Mouse (Mus musculus): ENCODE data around the gene Strbp. TPM values are rescaled to one million over a fixed set of nuclear protein-coding genes. Genes with fewer than 3 reads are reported as not detected.

Strbp gene
- polyA plus RNA-seq, 1 experiment from 2014 or later = 16.2 TPM

DNA sequence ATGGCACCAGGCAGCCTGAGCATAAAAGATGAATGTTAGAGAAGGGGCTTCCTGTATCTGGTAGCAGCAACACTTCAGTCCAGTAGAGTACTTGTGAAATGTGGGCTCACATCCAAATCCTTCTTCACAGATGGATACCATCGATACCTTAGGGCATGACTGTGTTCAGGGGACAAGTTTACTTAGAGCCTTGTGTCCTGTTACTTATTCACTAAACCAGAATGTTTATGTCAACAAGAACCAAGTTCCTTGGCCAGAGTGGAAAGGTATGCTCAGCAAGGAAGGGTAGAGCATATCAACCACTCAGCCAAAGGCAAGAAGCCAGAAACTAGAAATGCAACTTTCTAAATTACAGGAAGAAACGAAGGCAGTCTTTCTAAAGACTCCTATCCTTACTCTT lies 133.0 kb downstream of the Strbp start:
- Histone ChIP-seq H3K4me2 (no peak overlapping the region), H3K9me3 (replicated peaks) (no peaks in the 10 kb centered on the region), H3K9ac (no peak overlapping the region), H3K27me3 (no peaks in the 10 kb centered on the region), H3K4me3 (replicated peaks) (no peak overlapping the region), H3K4me1 (replicated peaks) (peaks cover 4% of the 10 kb centered on the region), H3K27ac (no peak overlapping the region), H3K36me3 (peaks cover 11% of the 10 kb centered on the region)
- DNase-seq (no peak), ATAC-seq (ENCODE audit: low read depth) (peak; percentile 51; the same call in 1 of the 2 replicates)
- whole genome bisulfite sequencing (ENCODE audit: insufficient replicate concordance) = 64% methylated on average over 2 of the region's 2 CpGs

GRCm38 (mm10) chr2:37569888-37570287 lies 133.8 kb downstream of the Strbp start:
- no peak for ATAC-seq (ENCODE audit: low read depth)
- Histone ChIP-seq H3K9ac (no peak overlapping the region), H3K27me3 (no peaks in the 10 kb centered on the region), H3K4me3 (replicated peaks) (no peak overlapping the region), H3K4me1 (replicated peaks) (peaks cover 7% of the 10 kb centered on the region), H3K9me3 (replicated peaks) (no peaks in the 10 kb centered on the region), H3K27ac (no peak overlapping the region), H3K36me3 (peaks cover 16% of the 10 kb centered on the region), H3K4me2 (no peak overlapping the region)
- 71% methylated on average over 5 of the region's 5 CpGs for WGBS (ENCODE audit: insufficient replicate concordance)
- no peak for DNase-seq

- 34% methylated on average over 1 of the region's 1 CpGs for WGBS (ENCODE audit: insufficient replicate concordance)
- Histone ChIP-seq H3K4me3 (replicated peaks) (no peak overlapping the region), H3K4me2 (no peak overlapping the region), H3K27ac (no peak overlapping the region), H3K27me3 (no peaks in the 10 kb centered on the region), H3K36me3 (peaks cover 42% of the 10 kb centered on the region), H3K4me1 (replicated peaks) (peaks cover 7% of the 10 kb centered on the region), H3K9me3 (replicated peaks) (no peaks in the 10 kb centered on the region), H3K9ac (no peak overlapping the region)
- ATAC-seq (ENCODE audit: low read depth) = no peak
- no peak for DNase-seq
These were observed 137.6 kb downstream of the Strbp start for GRCm38 (mm10) chr2:37566035-37566434.

GRCm38 (mm10) chr2:37565579-37565978 lies 138.1 kb downstream of the Strbp start:
- Histone ChIP-seq H3K4me1 (replicated peaks) (peaks cover 7% of the 10 kb centered on the region), H3K27ac (no peak overlapping the region), H3K4me2 (no peak overlapping the region), H3K27me3 (no peaks in the 10 kb centered on the region), H3K36me3 (peaks cover 46% of the 10 kb centered on the region), H3K4me3 (replicated peaks) (no peak overlapping the region), H3K9me3 (replicated peaks) (no peaks in the 10 kb centered on the region), H3K9ac (no peak overlapping the region)
- 4% methylated on average over 2 of the region's 2 CpGs for WGBS (ENCODE audit: insufficient replicate concordance)
- DNase-seq (no peak), ATAC-seq (ENCODE audit: low read depth) (0 out of 2 replicates have a peak, but pooled peaks have one; percentile 29)

- no peaks in the 10 kb centered on the region for H3K9me3 ChIP-seq (replicated peaks)
- H3K4me3 ChIP-seq (replicated peaks) = no peak overlapping the region
- H3K27me3 ChIP-seq = no peaks in the 10 kb centered on the region
- no peak for ATAC-seq (ENCODE audit: low read depth)
- 73% methylated on average over 2 of the region's 2 CpGs for WGBS (ENCODE audit: insufficient replicate concordance)
- H3K4me2 ChIP-seq = no peak overlapping the region
- no peak for DNase-seq
- H3K9ac ChIP-seq = no peak overlapping the region
- H3K27ac ChIP-seq = no peak overlapping the region
- H3K4me1 ChIP-seq (replicated peaks) = no peaks in the 10 kb centered on the region
- peaks cover 32% of the 10 kb centered on the region for H3K36me3 ChIP-seq
These were observed 147.3 kb downstream of the Strbp start for GRCm38 (mm10) chr2:37556366-37556765.

DNA sequence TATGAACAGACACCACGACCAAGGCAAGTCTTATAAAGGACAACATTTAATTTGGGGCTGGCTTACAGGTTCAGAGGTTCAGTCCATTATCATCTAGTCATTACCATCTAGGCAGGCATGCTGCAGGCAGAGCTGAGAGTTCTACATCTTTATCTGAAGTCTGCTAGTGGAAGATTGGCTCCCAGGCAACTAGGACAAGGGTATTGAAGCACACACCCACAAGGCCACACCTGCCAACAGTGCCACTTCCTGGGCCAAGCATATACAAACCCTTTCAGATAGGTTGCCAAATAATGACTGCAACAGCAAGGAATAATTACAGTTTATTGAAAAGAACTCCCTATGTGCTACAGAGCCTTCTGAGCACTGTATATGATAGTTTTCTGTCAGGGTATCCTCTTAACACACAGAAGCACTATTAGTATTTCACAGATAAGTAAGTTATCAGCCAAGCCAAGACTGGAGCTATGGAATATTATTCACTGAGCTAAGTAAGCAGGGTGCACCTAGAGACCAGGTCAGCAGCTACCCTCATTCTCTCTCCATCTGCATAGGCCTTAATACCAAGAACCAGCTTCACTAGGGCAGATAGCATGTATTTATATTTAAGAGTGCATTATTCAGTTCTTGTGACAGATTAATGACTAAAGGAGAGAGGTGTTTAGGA lies 154.2 kb downstream of the Strbp start:
- Histone ChIP-seq H3K4me1 (replicated peaks) (peaks cover 52% of the 10 kb centered on the region), H3K27ac (peak overlapping the region; percentile 89), H3K27me3 (no peaks in the 10 kb centered on the region), H3K9ac (0 out of 2 replicates have a peak overlapping the region, but pooled peaks have one; percentile 2), H3K9me3 (replicated peaks) (no peaks in the 10 kb centered on the region), H3K4me3 (replicated peaks) (no peak overlapping the region), H3K4me2 (peak overlapping the region; percentile 51), H3K36me3 (peaks cover 25% of the 10 kb centered on the region)
- peak; percentile 99 for ATAC-seq (ENCODE audit: low read depth)
- WGBS (ENCODE audit: insufficient replicate concordance) = 33% methylated on average over 1 of the region's 1 CpGs
- peak; percentile 75 for DNase-seq

DNA sequence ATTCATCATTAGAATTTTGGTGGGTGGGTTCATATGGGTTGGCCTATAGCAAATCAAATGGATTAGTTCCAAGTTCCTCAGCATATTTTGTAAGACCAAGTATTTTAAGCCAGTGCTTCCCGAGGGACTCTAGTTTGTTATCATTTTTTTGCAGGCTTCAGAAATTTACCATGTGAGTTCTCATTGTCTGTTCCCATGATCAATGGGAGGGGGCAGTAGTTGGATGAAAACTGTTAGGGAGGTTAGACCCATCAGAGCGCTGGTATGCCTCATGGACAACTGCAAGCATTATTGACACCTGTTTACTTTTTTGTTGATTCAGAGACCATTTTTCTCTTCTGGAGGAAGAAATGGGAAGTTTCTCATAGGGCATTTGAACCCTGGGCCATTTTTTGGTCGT lies 172.0 kb downstream of the Strbp start:
- no peak overlapping the region for H3K9ac ChIP-seq
- ATAC-seq (ENCODE audit: low read depth) (peak; percentile 47; the same call in 1 of the 2 replicates), DNase-seq (peak; percentile 7)
- peaks cover 4% of the 10 kb centered on the region; the same call in 1 of the 2 replicates for H3K36me3 ChIP-seq
- H3K4me1 ChIP-seq (replicated peaks) = peaks cover 38% of the 10 kb centered on the region
- H3K9me3 ChIP-seq (replicated peaks) = no peaks in the 10 kb centered on the region
- H3K27ac ChIP-seq = no peak overlapping the region
- no peaks in the 10 kb centered on the region for H3K27me3 ChIP-seq
- no peak overlapping the region for H3K4me3 ChIP-seq (replicated peaks)
- H3K4me2 ChIP-seq = no peak overlapping the region
- WGBS (ENCODE audit: insufficient replicate concordance) = 46% methylated on average over 3 of the region's 3 CpGs

- ATAC-seq (ENCODE audit: low read depth) (no peak), DNase-seq (no peak)
- H3K36me3 ChIP-seq = peaks cover 4% of the 10 kb centered on the region; the same call in 1 of the 2 replicates
- no peak overlapping the region for H3K9ac ChIP-seq
- no peak overlapping the region for H3K4me2 ChIP-seq
- 79% methylated on average over 1 of the region's 1 CpGs for WGBS (ENCODE audit: insufficient replicate concordance)
- no peak overlapping the region for H3K27ac ChIP-seq
- H3K4me3 ChIP-seq (replicated peaks) = no peak overlapping the region
- peaks cover 38% of the 10 kb centered on the region for H3K4me1 ChIP-seq (replicated peaks)
- H3K27me3 ChIP-seq = no peaks in the 10 kb centered on the region
- no peaks in the 10 kb centered on the region for H3K9me3 ChIP-seq (replicated peaks)
These were observed 172.9 kb downstream of the Strbp start for GRCm38 (mm10) chr2:37530766-37531165.

DNA sequence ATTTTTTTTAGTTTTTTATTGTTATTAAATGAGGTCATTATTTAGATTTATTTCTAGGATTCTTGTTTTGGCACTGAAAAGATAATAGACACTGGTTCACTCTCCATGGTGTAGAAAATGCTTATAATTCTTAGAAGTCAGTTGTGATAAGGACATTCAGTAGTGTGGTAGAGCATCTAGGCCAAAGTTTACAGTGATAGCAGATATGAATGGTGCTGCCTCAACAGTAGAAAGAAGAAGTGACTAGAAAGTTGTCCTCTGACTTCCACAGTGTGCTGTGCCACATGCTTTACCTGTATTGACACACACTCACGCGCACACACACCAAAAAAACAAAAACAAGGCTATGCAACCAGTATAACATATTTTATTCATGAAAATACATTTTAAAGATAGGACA lies 174.3 kb downstream of the Strbp start:
- Histone ChIP-seq H3K27ac (peak overlapping the region; percentile 53), H3K4me2 (no peak overlapping the region), H3K36me3 (no peaks in the 10 kb centered on the region; the same call in 1 of the 2 replicates), H3K4me1 (replicated peaks) (peaks cover 38% of the 10 kb centered on the region), H3K4me3 (replicated peaks) (no peak overlapping the region), H3K9ac (peak overlapping the region; percentile 0; the same call in 1 of the 2 replicates), H3K27me3 (no peaks in the 10 kb centered on the region), H3K9me3 (replicated peaks) (no peaks in the 10 kb centered on the region)
- 74% methylated on average over 2 of the region's 2 CpGs for WGBS (ENCODE audit: insufficient replicate concordance)
- no peak for DNase-seq
- peak; percentile 80 for ATAC-seq (ENCODE audit: low read depth)

DNA sequence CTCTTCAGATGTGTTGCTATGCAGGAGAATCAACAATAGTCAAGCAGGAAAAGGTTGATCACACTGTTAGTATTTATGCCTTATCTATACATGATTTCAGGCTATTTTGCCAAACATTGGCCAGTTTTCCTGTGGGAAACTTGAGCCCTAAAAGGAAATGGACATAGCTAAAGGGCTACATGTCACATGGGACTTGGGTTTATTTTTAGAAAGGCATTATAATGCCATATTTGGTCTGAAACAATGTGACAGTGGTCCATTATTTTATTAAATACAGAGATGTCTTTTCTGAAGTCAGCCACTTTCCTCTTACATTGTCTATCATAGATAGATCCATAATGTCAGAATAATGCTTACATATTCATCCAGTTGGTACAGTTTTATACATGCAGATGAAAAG lies 176.1 kb downstream of the Strbp start:
- Histone ChIP-seq H3K27ac (no peak overlapping the region), H3K9ac (no peak overlapping the region), H3K36me3 (no peaks in the 10 kb centered on the region), H3K9me3 (replicated peaks) (no peaks in the 10 kb centered on the region), H3K4me2 (no peak overlapping the region), H3K27me3 (no peaks in the 10 kb centered on the region), H3K4me1 (replicated peaks) (peaks cover 38% of the 10 kb centered on the region), H3K4me3 (replicated peaks) (no peak overlapping the region)
- no peak for ATAC-seq (ENCODE audit: low read depth)
- no peak for DNase-seq

DNA sequence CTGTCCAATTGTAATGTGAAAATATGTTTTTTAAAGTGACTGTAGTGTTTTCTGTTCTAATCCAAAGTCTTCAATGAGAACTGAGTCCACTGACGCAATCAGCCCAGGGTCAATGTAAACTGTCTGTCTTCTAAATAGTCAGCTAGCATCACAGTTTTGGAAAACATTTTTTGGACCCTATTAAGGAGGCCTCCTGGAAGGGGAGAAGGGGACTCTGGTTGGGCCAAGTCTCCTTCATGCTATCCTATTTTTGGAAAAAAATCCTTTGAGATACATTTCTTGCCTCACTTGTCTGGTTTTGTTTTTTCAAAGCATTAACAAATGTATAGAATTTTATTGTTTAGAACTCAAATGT lies 184.4 kb downstream of the Strbp start:
- DNase-seq (no peak), ATAC-seq (ENCODE audit: low read depth) (no peak)
- H3K36me3 ChIP-seq = peaks cover 7% of the 10 kb centered on the region
- H3K4me3 ChIP-seq (replicated peaks) = no peak overlapping the region
- H3K9ac ChIP-seq = no peak overlapping the region
- no peaks in the 10 kb centered on the region for H3K27me3 ChIP-seq
- H3K27ac ChIP-seq = no peak overlapping the region
- no peaks in the 10 kb centered on the region for H3K4me1 ChIP-seq (replicated peaks)
- no peak overlapping the region for H3K4me2 ChIP-seq
- WGBS (ENCODE audit: insufficient replicate concordance) = 78% methylated on average over 1 of the region's 1 CpGs
- H3K9me3 ChIP-seq (replicated peaks) = no peaks in the 10 kb centered on the region

DNA sequence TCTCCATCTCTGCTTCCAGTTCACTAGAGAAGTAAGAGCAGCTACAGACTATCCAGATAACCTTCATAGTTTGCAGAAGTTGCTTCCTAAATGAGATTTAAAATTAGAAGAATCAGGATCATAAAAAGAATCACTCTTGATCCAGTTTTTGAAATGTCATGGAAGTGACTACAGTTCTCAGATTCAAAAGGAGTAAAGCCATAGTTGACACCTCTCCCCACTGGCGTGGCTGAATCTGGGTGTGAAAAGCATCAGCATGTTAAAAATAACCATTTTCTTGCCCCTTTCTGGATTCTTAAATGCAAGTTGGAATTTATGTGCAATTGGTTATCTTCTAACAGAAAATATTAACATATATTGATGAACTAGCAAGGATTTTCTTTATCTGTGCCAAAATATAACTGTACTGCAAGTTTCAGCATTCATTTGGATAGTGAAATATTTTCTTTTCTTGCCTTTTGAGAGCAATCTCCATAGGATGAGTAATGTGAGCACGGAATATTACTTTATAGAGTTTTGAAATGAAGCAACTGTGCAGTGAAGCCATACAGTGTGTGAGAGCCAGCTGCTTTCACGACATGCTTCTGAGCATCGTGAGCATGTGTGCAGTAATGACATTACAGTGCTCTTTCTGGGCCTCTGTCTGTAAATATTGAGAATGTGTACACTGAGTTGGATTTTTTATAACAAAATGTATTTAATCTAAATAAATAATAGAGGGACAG lies 184.9 kb downstream of the Strbp start:
- no peaks in the 10 kb centered on the region for H3K4me1 ChIP-seq (replicated peaks)
- no peaks in the 10 kb centered on the region for H3K9me3 ChIP-seq (replicated peaks)
- no peak for DNase-seq
- H3K36me3 ChIP-seq = peaks cover 7% of the 10 kb centered on the region
- 71% methylated on average over 4 of the region's 4 CpGs for WGBS (ENCODE audit: insufficient replicate concordance)
- no peaks in the 10 kb centered on the region for H3K27me3 ChIP-seq
- H3K4me3 ChIP-seq (replicated peaks) = no peak overlapping the region
- ATAC-seq (ENCODE audit: low read depth) = no peak
- no peak overlapping the region for H3K9ac ChIP-seq
- no peak overlapping the region for H3K27ac ChIP-seq
- H3K4me2 ChIP-seq = no peak overlapping the region

All from liver, embryonic 13.5 days (tissue).